8 mouse cellular contexts compared by ENCODE assay signal in genomic region chr11:53770125-53770791, GRCm38 (mm10). TPM values are rescaled to one million over a fixed set of nuclear protein-coding genes. Genes with fewer than 3 reads are reported as not detected.
DNase-seq lines count a peak whose midpoint lies in the region; ATAC-seq and TF ChIP-seq lines count a peak whose summit lies in the region.

No protein-coding gene starts in this region.

- intact Hi-C loops in left cerebral cortex, postnatal 36 days (cut with DNase I): no loop called here

- ATAC-seq in Patski: peak; percentile 57
- ATAC-seq in hindbrain, embryonic 16.5 days: peak; percentile 75
- ATAC-seq in megakaryocyte-erythroid progenitor cell, adult 5-6 weeks (replicated peaks; ENCODE audit: low FRiP score, low TSS enrichment, poor library complexity, severe bottlenecking): peak; percentile 25; the same call in 1 of the 2 replicates
- no peak for ATAC-seq in erythroid progenitor cell, adult 5-6 weeks (replicated peaks; ENCODE audit: low FRiP score, poor library complexity, severe bottlenecking)

- H3K36me3 ChIP-seq in hindbrain, embryonic 16.5 days (ENCODE audit: control insufficient read depth, insufficient read depth, low read length): no peaks in the 10 kb centered on the region

- no peak for TF ChIP-seq CTCF in Patski (IDR thresholded peaks at IDR 0.05)

- in situ Hi-C loops in Patski (cut with MboI; ENCODE audit: low pct_unique_long_range_greater_than_20kb): no loop called here

- no peak overlapping the region for H3K27ac ChIP-seq in hindbrain, embryonic 16.5 days (ENCODE audit: low read depth, low read length)

- under 1% methylated on average over 67 of the region's 75 CpGs for WGBS in hindbrain, embryonic 16.5 days

- peaks cover 4% of the 10 kb centered on the region; the same call in 1 of the 2 replicates for H3K4me1 ChIP-seq in hindbrain, embryonic 16.5 days (ENCODE audit: control insufficient read depth, insufficient read depth, low read depth, low read length)

- no peak for DNase-seq in Patski (ENCODE audit: low read depth, low spot score)
- DNase-seq in cerebellum, adult 9-10 months: peak; percentile 39
- peak; percentile 61 for DNase-seq in gastrocnemius, adult 18-20 months (ENCODE audit: low spot score)
- DNase-seq in left cerebral cortex, postnatal 36 days (ENCODE audit: low spot score in 2 of 2): peak; percentile 69 to 74
- peak; percentile 64 for DNase-seq in right cerebral cortex, postnatal 4 days

- H3K9ac ChIP-seq in hindbrain, embryonic 16.5 days (ENCODE audit: low read depth, low read length): peak overlapping the region; percentile 75

- CTCF ChIA-PET in Patski (lab: Charles Lee): no interaction called here

- no peaks in the 10 kb centered on the region for H3K9me3 ChIP-seq in hindbrain, embryonic 16.5 days (ENCODE audit: control insufficient read depth, low read length)

- POLR2A ChIA-PET in Patski (lab: Charles Lee): interaction anchor here (0.8 to 1.4 kb wide), 4 partner anchors 25 to 80 kb away, joined by 3 to 5 read pairs (median 3); no protein-coding TSS in a partner anchor

- H3K27me3 ChIP-seq in Patski: no peaks in the 10 kb centered on the region
- peaks cover 6% of the 10 kb centered on the region for H3K27me3 ChIP-seq in hindbrain, embryonic 16.5 days (replicated peaks; ENCODE audit: control insufficient read depth, insufficient read depth, low read length)

- H3K4me2 ChIP-seq in hindbrain, embryonic 16.5 days (ENCODE audit: low read length): peak overlapping the region; percentile 91

- peak overlapping the region; percentile 79 for H3K4me3 ChIP-seq in hindbrain, embryonic 16.5 days (ENCODE audit: low read length)

RNA-seq across cellular contexts. Expression of gene Irf1, which starts 0.4 kb away (rescaled TPM):
- polyA plus RNA-seq in Patski (2021): 30.7 TPM
- total RNA-seq in gastrocnemius, adult 18-20 months (2021): 1 to 10 TPM; 4.7 to 9.9 TPM
- polyA plus RNA-seq in hindbrain, embryonic 16.5 days (2015; fragmentation: Nextera tagmentation; extraction: Ambion mirVana): 3.5 and 3.9 TPM in 2 replicates
- 1 to 10 TPM; 6.5 to 6.6 TPM for total RNA-seq in left cerebral cortex, postnatal 36 days (2021)
- total RNA-seq in megakaryocyte-erythroid progenitor cell, adult 5-6 weeks (2014; fragmentation: Nextera tagmentation): 3.1 and 4.4 TPM in 2 replicates
- 39.2 and 50.6 TPM in 2 replicates for total RNA-seq in megakaryocyte-erythroid progenitor cell, adult 5-6 weeks (2017)
- total RNA-seq in erythroid progenitor cell, adult 5-6 weeks (2015; ENCODE audit: low replicate concordance): 10.1 and 10.9 TPM in 2 replicates
- total RNA-seq in erythroid progenitor cell, adult 5-6 weeks (2017; ENCODE audit: low replicate concordance): 7.2 and 38.7 TPM in 2 replicates

RNA-seq across cellular contexts. Expression of gene Gm17334, which starts 2.7 kb away (rescaled TPM):
- polyA plus RNA-seq in Patski (2021): 0.44 TPM
- not detected for total RNA-seq in gastrocnemius, adult 18-20 months (2021)
- not detected in 2 replicates for polyA plus RNA-seq in hindbrain, embryonic 16.5 days (2015; fragmentation: Nextera tagmentation; extraction: Ambion mirVana)
- total RNA-seq in left cerebral cortex, postnatal 36 days (2021): 1 to 10 TPM in 1 of 2 experiments, under 1 TPM in 1; 0.96 to 1.2 TPM
- total RNA-seq in megakaryocyte-erythroid progenitor cell, adult 5-6 weeks (2014; fragmentation: Nextera tagmentation): not detected in 2 replicates
- total RNA-seq in megakaryocyte-erythroid progenitor cell, adult 5-6 weeks (2017): 0.89 TPM in 1 of 2 replicates, not detected in the other
- not detected in 2 replicates for total RNA-seq in erythroid progenitor cell, adult 5-6 weeks (2015; ENCODE audit: low replicate concordance)
- total RNA-seq in erythroid progenitor cell, adult 5-6 weeks (2017; ENCODE audit: low replicate concordance): not detected in 2 replicates

RNA-seq across cellular contexts. Expression of gene Il5, which starts 49.7 kb away (rescaled TPM):
- polyA plus RNA-seq in Patski (2021): not detected
- total RNA-seq in gastrocnemius, adult 18-20 months (2021): not detected
- not detected in 2 replicates for polyA plus RNA-seq in hindbrain, embryonic 16.5 days (2015; fragmentation: Nextera tagmentation; extraction: Ambion mirVana)
- total RNA-seq in left cerebral cortex, postnatal 36 days (2021): not detected
- not detected in 2 replicates for total RNA-seq in megakaryocyte-erythroid progenitor cell, adult 5-6 weeks (2014; fragmentation: Nextera tagmentation)
- total RNA-seq in megakaryocyte-erythroid progenitor cell, adult 5-6 weeks (2017): not detected in 2 replicates
- not detected in 2 replicates for total RNA-seq in erythroid progenitor cell, adult 5-6 weeks (2015; ENCODE audit: low replicate concordance)
- total RNA-seq in erythroid progenitor cell, adult 5-6 weeks (2017; ENCODE audit: low replicate concordance): not detected in 2 replicates
